Mouse (Mus musculus) hematopoietic multipotent progenitor cell, adult 10-12 weeks (in vitro differentiated cells): ENCODE data around the gene Ctnna3. TPM values are rescaled to one million over a fixed set of nuclear protein-coding genes. Genes with fewer than 3 reads are reported as not detected.

Experiments used
- polyA plus RNA-seq: library from polyadenylated mRNA; stranded (reverse); fragments of >175 nt; gene quantifications from 2 replicates; pipeline ENCODE4 v1.2.3, GENCODE M21; 2012; ENCODE audit warnings: low replicate concordance

Gene Ctnna3
- not detected in 2 replicates for polyA plus RNA-seq

DNA sequence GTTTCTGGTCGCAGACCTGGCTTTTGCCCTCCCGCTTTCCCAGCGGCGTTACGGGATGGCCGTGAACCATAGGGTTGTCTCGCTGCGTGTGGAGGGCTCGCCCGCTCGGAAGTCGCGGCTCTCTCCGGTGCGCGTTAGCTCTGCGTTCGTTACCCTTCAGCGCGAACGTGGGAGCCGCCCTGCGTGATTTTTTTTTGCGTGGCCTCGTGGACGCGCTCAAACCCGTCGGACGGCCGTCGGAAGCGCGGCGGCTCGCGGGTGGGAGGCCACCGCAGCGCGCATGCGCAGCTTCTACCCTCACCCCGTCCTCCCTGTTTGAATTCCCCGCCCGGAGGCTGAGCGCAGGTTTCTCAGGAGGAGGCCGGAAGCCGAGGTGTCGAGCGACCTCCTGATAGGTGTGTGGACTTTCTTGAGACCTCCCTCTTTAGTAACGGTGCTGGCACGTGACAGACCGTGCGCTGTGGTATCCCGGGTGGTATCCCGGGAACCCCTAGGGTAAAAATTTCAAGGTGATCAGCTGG lies at the start of gene Ctnna3:
Ctnna3 (plus strand) TSS at position 314 of the 521 bp plus-strand sequence.

DNA sequence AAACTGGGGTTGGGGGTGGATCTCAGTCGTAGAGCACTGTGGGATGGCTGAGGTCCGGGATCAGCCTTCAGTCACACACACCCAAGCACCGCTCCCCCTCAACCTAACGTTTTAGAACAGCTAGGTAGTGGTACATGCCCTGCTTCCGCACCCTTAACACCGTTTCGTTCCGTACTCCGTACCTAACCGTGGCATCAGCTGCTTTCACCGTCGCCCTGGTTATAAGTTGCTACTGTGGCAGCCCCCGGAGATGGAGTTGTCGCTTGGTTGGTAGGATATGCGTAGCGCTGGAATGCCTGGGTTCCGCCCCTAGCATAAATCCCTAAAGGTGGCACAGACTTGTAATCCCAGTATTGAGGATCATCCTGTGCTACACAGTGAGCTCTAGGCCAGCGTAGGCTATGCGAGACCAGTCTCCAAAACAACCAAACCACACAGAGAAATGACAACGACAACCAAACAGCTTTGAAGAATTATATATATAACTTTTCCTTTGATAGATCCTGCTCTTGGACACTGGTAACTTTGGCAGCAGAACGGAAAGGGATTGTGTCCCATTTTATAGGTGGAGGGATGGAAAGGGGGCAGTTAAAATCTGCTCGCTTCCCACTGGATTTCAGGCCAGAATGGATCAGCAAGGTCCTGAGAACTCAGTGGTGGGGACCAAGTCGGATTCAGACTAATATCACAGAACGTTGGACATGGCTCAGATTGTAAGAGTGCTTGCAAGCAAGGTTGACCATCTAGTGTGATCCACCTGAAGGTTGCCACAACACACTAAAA lies 48.2 kb upstream of the Ctnna3 start, which contains the start of gene Sirt1:
Sirt1 (minus strand) TSS at position 207 of the 783 bp plus-strand sequence.

DNA sequence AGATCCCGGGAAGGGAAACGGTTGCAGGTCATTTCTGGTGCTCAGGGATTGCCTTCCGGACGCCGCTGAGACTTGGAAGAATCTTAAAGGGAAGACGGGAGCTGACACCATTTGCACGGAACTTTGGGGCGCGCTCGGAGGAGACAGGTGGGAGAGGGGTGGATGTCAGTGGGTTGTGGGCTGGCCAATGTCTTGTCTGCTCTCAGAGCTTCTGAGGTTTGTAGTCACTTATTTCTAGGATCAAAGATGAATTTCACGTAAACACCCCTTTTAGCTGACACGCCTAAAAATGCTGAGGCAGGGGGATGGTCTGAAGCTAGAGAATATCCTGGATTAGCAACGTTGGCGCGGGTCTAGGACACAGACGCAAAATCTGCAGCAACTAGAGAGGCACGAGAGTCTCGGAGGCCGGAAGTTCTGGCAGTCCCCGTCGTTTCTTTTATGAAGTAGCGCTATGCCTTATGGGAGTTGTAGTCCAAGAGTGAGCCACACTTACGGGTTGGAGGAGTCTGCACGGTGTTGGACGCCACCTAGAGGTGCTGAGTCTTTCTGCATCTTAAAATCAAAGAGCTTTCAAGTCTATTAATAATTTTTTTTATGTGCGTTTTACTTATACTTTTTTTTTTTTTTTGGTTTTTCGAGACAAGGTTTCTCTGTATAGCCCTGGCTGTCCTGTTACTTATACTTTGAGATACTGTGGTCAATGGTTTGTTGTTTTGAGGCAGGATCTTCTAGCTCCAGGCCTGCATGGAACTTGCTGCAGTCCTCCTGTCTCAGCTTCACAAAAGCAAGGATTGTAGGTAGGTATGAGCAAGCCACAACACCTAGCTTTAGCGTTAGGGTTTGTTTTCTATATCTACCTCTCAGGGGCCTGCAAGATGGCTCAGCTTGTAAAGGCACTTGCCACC lies 47.3 kb upstream of the Ctnna3 start, which contains the start of gene Dnajc12:
Dnajc12 (plus strand) TSS at position 72 of the 908 bp plus-strand sequence.

DNA sequence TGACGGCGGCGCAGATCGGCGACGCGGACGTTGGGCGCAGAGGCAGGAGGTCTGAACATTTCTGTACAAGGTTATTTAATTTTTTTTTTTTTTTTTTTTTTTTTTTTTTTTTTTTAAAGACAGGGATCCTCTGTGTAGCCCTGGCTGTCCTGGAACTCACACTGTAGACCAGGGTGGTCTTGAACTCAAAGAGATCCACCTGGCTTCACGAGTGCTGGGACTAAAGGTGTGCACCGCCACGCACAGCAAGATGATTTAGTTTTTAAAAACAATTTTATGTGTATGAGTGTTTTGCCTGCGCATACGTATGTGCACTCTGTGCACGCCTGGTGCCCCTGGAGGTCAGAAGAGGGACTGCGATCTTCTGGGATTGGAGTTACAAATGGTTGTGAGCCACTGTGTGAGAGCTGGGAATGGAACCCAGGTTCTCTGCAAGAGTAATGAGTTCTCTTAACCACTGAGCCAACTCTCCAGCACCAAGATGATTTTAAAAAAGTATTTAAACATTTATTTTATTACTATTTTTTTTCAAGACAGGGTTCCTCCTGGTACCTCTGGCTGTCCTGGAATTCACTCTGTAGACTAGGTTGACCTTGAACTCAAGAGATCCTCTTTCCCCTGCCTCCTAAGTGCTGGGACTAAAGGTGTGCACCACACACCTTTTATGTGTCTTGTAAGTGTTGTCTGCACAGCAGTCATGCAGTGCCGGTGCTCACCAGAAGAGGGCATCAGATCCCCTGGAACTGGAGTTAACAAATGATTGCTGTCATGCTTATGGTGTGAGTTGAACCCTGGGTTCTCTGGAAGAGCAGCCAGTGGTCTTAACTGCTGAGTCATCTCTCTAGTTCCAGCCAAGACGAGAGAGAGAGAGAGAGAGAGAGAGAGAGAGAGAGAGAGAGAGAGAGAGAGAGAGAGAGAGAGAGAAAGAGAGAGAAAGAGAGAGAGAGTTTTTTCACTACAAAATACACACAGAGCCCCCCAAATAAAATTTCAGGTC lies 7.9 kb upstream of the Ctnna3 start, which contains the start of gene Gm7075:
Gm7075 (minus strand) TSS at position 51 of the 997 bp plus-strand sequence.

DNA sequence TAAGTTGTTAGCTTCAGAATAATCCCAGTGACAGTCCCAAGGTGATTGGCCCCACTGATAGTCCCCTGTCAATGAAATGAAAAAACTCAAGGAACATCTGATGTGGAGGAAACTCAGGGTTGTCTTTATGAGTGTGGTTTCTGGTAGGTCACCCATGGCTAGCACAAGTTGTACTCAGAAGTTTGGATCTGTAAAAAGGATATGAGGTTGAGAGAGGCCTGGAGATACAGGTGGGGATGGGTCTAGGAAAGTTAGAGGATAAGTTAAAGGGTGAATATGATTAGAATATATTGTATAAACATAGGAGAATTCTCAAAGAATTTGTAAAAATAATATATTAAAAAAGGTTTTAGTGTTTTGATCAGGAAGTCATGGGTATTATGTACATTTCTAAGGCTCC lies 497.4 kb downstream of the Ctnna3 start, which contains the start of gene Gm10118:
Gm10118 (minus strand) TSS at position 101 of the 400 bp plus-strand sequence.

DNA sequence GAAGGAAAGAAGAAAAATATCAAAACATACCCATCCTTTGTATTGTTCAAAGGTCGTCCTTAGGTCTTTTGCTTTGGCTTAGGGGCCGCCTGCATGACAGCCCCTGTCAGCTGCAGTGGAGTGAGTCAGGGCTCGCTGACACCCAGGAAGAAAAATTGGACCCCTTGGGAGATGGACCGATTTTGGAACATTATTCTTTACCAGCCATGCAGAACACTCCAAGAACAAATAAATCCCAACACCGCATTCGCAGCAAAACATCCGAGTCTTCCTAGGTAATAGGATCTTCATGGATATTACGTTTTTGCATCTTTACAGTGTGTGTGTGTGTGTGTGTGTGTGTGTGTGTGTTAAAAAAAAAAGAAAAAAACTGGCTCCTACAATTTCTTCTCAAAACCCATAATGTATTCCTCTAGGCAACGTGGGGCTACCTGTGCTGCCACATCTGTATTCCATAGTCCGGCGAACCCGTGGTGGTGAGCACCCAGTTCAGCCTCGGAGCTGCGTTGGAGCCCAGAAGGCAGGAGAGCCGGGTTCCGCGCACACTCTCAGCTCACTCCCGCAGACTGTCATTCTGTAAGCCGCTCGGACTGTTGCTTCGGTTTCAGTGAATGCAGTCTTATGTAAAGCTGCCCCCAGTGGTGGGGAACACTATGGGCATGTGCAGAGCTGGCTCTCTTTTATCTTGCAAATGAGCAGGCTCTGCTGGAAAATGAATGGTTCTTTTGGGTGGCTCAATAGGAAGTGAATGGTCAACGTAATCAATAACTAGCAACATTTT lies 660.0 kb downstream of the Ctnna3 start, which contains the start of gene Lrrtm3:
Lrrtm3 (minus strand) TSS at position 598 of the 781 bp plus-strand sequence.

Other genes with a start within 250 kb of the Ctnna3 start
- 0.07 TPM in 1 of 2 replicates, not detected in the other for gene Mypn, start 226.1 kb upstream of the Ctnna3 start, polyA plus RNA-seq
- 25.4 and 53.0 TPM in 2 replicates for gene Herc4, start 186.3 kb upstream of the Ctnna3 start, polyA plus RNA-seq
- gene Sirt1, start 48.4 kb upstream of the Ctnna3 start, polyA plus RNA-seq: 3.6 and 5.2 TPM in 2 replicates
- 0.30 TPM in 1 of 2 replicates, not detected in the other for gene Dnajc12, start 47.7 kb upstream of the Ctnna3 start, polyA plus RNA-seq
- not detected in 2 replicates for gene Gm7075, start 8.3 kb upstream of the Ctnna3 start, polyA plus RNA-seq